Mouse (Mus musculus) midbrain, embryonic 16.5 days (tissue): ENCODE measurements around the gene Slc43a3. TPM values are rescaled to one million over a fixed set of nuclear protein-coding genes. Genes with fewer than 3 reads are reported as not detected.

ENCODE experiments used
- ATAC-seq: fragments of 200-750 bp; cut with Nextera tagmentation; 2 replicates; pipeline ENCODE4 v1.8.0; 2017; ENCODE audit warnings: moderate TSS enrichment
- H3K27ac ChIP-seq: fragments of 300-500 bp; sonication (generic); 2 replicates; pipeline ENCODE4 v1.5.1; 2014; ENCODE audit warnings: mild to moderate bottlenecking, low read length, mixed read lengths
- H3K27me3 ChIP-seq: fragments of 300-500 bp; sonication (generic); 2 replicates; pipeline ENCODE4 v1.6.1; 2014; ENCODE audit warnings: low read depth, low read length, mixed read lengths; ENCODE audit not compliant: control insufficient read depth, insufficient read depth
- H3K36me3 ChIP-seq: fragments of 300-500 bp; sonication (generic); 2 replicates; pipeline ENCODE4 v1.6.1; 2014; ENCODE audit warnings: mild to moderate bottlenecking, low read length, moderate library complexity, mixed read lengths; ENCODE audit not compliant: control insufficient read depth, insufficient read depth
- H3K4me1 ChIP-seq: fragments of 300-500 bp; sonication (generic); 2 replicates; pipeline ENCODE4 v1.6.1; 2014; ENCODE audit warnings: mild to moderate bottlenecking, low read length, mixed read lengths; ENCODE audit not compliant: control insufficient read depth, insufficient read depth
- H3K4me2 ChIP-seq: fragments of 300-500 bp; sonication (generic); 2 replicates; pipeline ENCODE4 v1.6.1; 2014; ENCODE audit warnings: mild to moderate bottlenecking, low read length, mixed read lengths
- H3K4me3 ChIP-seq: fragments of 300-500 bp; sonication (generic); 2 replicates; pipeline ENCODE4 v1.5.1; 2014; ENCODE audit warnings: low read depth, mild to moderate bottlenecking, low read length, moderate library complexity, mixed read lengths
- H3K9ac ChIP-seq: fragments of 300-500 bp; sonication (generic); 2 replicates; pipeline ENCODE4 v1.6.1; 2014; ENCODE audit warnings: low read depth, low read length, mixed read lengths
- H3K9me3 ChIP-seq: fragments of 300-500 bp; sonication (generic); replicated peaks from 2 replicates; pipeline ENCODE4 v1.6.1; 2014; ENCODE audit warnings: mild to moderate bottlenecking, low read length, mixed read lengths; ENCODE audit not compliant: control insufficient read depth, poor library complexity, severe bottlenecking
- WGBS: fragments of 180-500 bp; shearing (Covaris S2); extraction: QIAGEN DNeasy Blood & Tissue Kit; methylation state at CpG from one replicate; pipeline ENCODE4 v1.1.7; 2014; 5-methylcytosine and 5-hydroxymethylcytosine counted together
- polyA plus RNA-seq: library from polyadenylated mRNA; unstranded; fragments of >200 nt; fragmentation: Nextera tagmentation; extraction: Ambion mirVana; gene quantifications from 2 replicates; pipeline ENCODE4 v1.2.1, GENCODE M21; 2015

Slc43a3 gene
- 2.8 and 3.1 TPM in 2 replicates for polyA plus RNA-seq

GRCm38 (mm10) chr2:84936474-84937429 lies at the start of gene Slc43a3:
Gene Slc43a3, plus strand, starts transcription at chr2:84936579.
- peak; percentile 69; the same call in 1 of the 2 replicates for ATAC-seq
- Histone ChIP-seq H3K27ac (no peak within 1 kb of the TSS), H3K9me3 (no peaks in the 10 kb centered on the region), H3K4me2 (peak within 1 kb of the TSS; percentile 51), H3K9ac (0 out of 2 replicates have a peak within 1 kb of the TSS, but pooled peaks have one; percentile 35), H3K27me3 (no peaks in the 10 kb centered on the region), H3K4me3 (peak within 1 kb of the TSS; percentile 20; the same call in 1 of the 2 replicates), H3K4me1 (peaks cover 4% of the 10 kb centered on the region), H3K36me3 (no peaks in the 10 kb centered on the region)
- 24% methylated on average over 38 of the region's 38 CpGs for WGBS

- 0% methylated on average over 6 of the region's 39 CpGs for WGBS
- Histone ChIP-seq H3K36me3 (no peaks in the 10 kb centered on the region), H3K4me2 (peak overlapping the region; percentile 97), H3K4me3 (peak overlapping the region; percentile 70), H3K9me3 (no peaks in the 10 kb centered on the region), H3K27ac (no peak overlapping the region), H3K27me3 (peaks cover 33% of the 10 kb centered on the region), H3K9ac (peak overlapping the region; percentile 66), H3K4me1 (peaks cover 24% of the 10 kb centered on the region)
- ATAC-seq = peak; percentile 52
Observed at GRCm38 (mm10) chr2:84886821-84887281, 49.5 kb upstream of the Slc43a3 start.

GRCm38 (mm10) chr2:84887411-84888271 lies 48.7 kb upstream of the Slc43a3 start:
- Histone ChIP-seq H3K4me1 (peaks cover 24% of the 10 kb centered on the region), H3K4me2 (peak overlapping the region; percentile 97), H3K27me3 (peaks cover 29% of the 10 kb centered on the region), H3K4me3 (peak overlapping the region; percentile 70), H3K9ac (peak overlapping the region; percentile 42), H3K9me3 (no peaks in the 10 kb centered on the region), H3K36me3 (no peaks in the 10 kb centered on the region), H3K27ac (peak overlapping the region; percentile 20; the same call in 1 of the 2 replicates)
- ATAC-seq = peak; percentile 28
- under 1% methylated on average over 58 of the region's 58 CpGs for WGBS

- Histone ChIP-seq H3K36me3 (no peaks in the 10 kb centered on the region), H3K27me3 (peaks cover 29% of the 10 kb centered on the region), H3K4me1 (peaks cover 18% of the 10 kb centered on the region), H3K4me2 (peak overlapping the region; percentile 97), H3K4me3 (peak overlapping the region; percentile 31), H3K9me3 (no peaks in the 10 kb centered on the region), H3K9ac (peak overlapping the region; percentile 27), H3K27ac (no peak overlapping the region)
- under 1% methylated on average over 28 of the region's 28 CpGs for WGBS
- ATAC-seq = no peak; the same call in 1 of the 2 replicates
Observed at GRCm38 (mm10) chr2:84888657-84889315, 47.6 kb upstream of the Slc43a3 start.

- Histone ChIP-seq H3K27me3 (peaks cover 29% of the 10 kb centered on the region), H3K4me2 (peak overlapping the region; percentile 97), H3K9me3 (no peaks in the 10 kb centered on the region), H3K27ac (no peak overlapping the region), H3K4me3 (peak overlapping the region; percentile 31), H3K4me1 (peaks cover 18% of the 10 kb centered on the region), H3K9ac (peak overlapping the region; percentile 27), H3K36me3 (no peaks in the 10 kb centered on the region)
- no peak; the same call in 1 of the 2 replicates for ATAC-seq
- WGBS = 11% methylated on average over 14 of the region's 14 CpGs
Observed at GRCm38 (mm10) chr2:84889316-84890044, 46.9 kb upstream of the Slc43a3 start.

- Histone ChIP-seq H3K9me3 (no peaks in the 10 kb centered on the region), H3K36me3 (no peaks in the 10 kb centered on the region), H3K4me2 (no peak overlapping the region), H3K9ac (no peak overlapping the region), H3K4me1 (peaks cover 18% of the 10 kb centered on the region), H3K27me3 (peaks cover 26% of the 10 kb centered on the region), H3K4me3 (no peak overlapping the region), H3K27ac (no peak overlapping the region)
- ATAC-seq = no peak
- 2% methylated on average over 5 of the region's 5 CpGs for WGBS
Observed at GRCm38 (mm10) chr2:84890045-84890340, 46.4 kb upstream of the Slc43a3 start.

- WGBS = 31% methylated on average over 6 of the region's 6 CpGs
- Histone ChIP-seq H3K36me3 (no peaks in the 10 kb centered on the region), H3K27ac (0 out of 2 replicates have a peak overlapping the region, but pooled peaks have one; percentile 31), H3K4me1 (peaks cover 7% of the 10 kb centered on the region; the same call in 1 of the 2 replicates), H3K4me2 (peak overlapping the region; percentile 2; the same call in 1 of the 2 replicates), H3K27me3 (peaks cover 8% of the 10 kb centered on the region), H3K9me3 (no peaks in the 10 kb centered on the region), H3K4me3 (no peak overlapping the region), H3K9ac (no peak overlapping the region)
- no peak for ATAC-seq
Observed at GRCm38 (mm10) chr2:84893359-84893758, 43.0 kb upstream of the Slc43a3 start.
